Mouse (Mus musculus) E14TG2a.4 (cell line): ENCODE measurements around the gene Henmt1.

Experiments
- CTCF ChIP-seq: conservative IDR thresholded peaks from 2 replicates; pipeline ENCODE4 v1.5.1; 2014; ENCODE audit warnings: low read length
- NANOG ChIP-seq: IDR thresholded peaks from 2 replicates; pipeline ENCODE4 v1.6.1; 2014; ENCODE audit warnings: borderline replicate concordance, low read length, mixed read lengths
- POU5F1 ChIP-seq: IDR thresholded peaks from 2 replicates; pipeline ENCODE4 v1.6.1; 2014; ENCODE audit warnings: low read length, borderline replicate concordance

GRCm38 (mm10) chr3:108915999-108916398 is 23.7 kb upstream of the Henmt1 start:
- TF ChIP-seq CTCF: no peak
- TF ChIP-seq POU5F1: no peak
- TF ChIP-seq NANOG: no peak
